Mouse (Mus musculus) stomach, postnatal 0 days (tissue): ENCODE results near the gene Atoh8. TPM values are rescaled to one million over a fixed set of nuclear protein-coding genes. Genes with fewer than 3 reads are reported as not detected.
A peak's percentile ranks its signal among the peaks of the same experiment; 100 is the strongest.

Experiments used
- ATAC-seq: fragments of 200-750 bp; cut with Nextera tagmentation; 2 replicates; pipeline ENCODE4 v1.8.0; 2017; ENCODE audit not compliant: low FRiP score, low TSS enrichment
- DNase-seq: peaks from one replicate; pipeline ENCODE4 v3.0.0-alpha.2; 2016; ENCODE audit warnings: low spot score
- H3K27ac ChIP-seq: fragments of 300-500 bp; sonication (generic); replicated peaks from 2 replicates; pipeline ENCODE4 v1.5.1; 2014; ENCODE audit warnings: mild to moderate bottlenecking, control low read depth
- H3K27me3 ChIP-seq: fragments of 300-500 bp; sonication (generic); 2 replicates; pipeline ENCODE4 v1.6.1; 2014; ENCODE audit warnings: low read length; ENCODE audit not compliant: control insufficient read depth, insufficient read depth
- H3K36me3 ChIP-seq: fragments of 300-500 bp; sonication (generic); 2 replicates; pipeline ENCODE4 v1.6.1; 2014; ENCODE audit warnings: low read length, mixed read lengths; ENCODE audit not compliant: control insufficient read depth, insufficient read depth
- H3K4me1 ChIP-seq: fragments of 300-500 bp; sonication (generic); replicated peaks from 2 replicates; pipeline ENCODE4 v1.6.1; 2014; ENCODE audit warnings: antibody characterized with exemption; ENCODE audit not compliant: control insufficient read depth, insufficient read depth
- H3K4me2 ChIP-seq: fragments of 300-500 bp; sonication (generic); replicated peaks from 2 replicates; pipeline ENCODE4 v1.6.1; 2014; ENCODE audit warnings: low read depth, mild to moderate bottlenecking, control low read depth, moderate library complexity
- H3K4me3 ChIP-seq: fragments of 300-500 bp; sonication (generic); 2 replicates; pipeline ENCODE4 v1.5.1; 2014; ENCODE audit warnings: low read depth, low read length, control low read depth
- H3K9ac ChIP-seq: fragments of 300-500 bp; sonication (generic); 2 replicates; pipeline ENCODE4 v1.6.1; 2014; ENCODE audit warnings: mild to moderate bottlenecking, low read length, control low read depth, mixed read lengths
- H3K9me3 ChIP-seq: fragments of 300-500 bp; sonication (generic); 2 replicates; pipeline ENCODE4 v1.6.1; 2016; ENCODE audit warnings: low read length; ENCODE audit not compliant: control insufficient read depth
- CTCF ChIP-seq: IDR thresholded peaks from 2 replicates; pipeline ENCODE4 v1.5.1; 2016; ENCODE audit warnings: antibody characterized with exemption, low read depth, mild to moderate bottlenecking, moderate library complexity
- EP300 ChIP-seq: optimal IDR thresholded peaks from 2 replicates; pipeline ENCODE3; 2016; ENCODE audit warnings: antibody characterized with exemption
- WGBS: fragments of 180-500 bp; shearing (Covaris S2); extraction: QIAGEN DNeasy Blood & Tissue Kit; methylation state at CpG from one replicate; pipeline ENCODE4 v1.1.7; 2014; 5-methylcytosine and 5-hydroxymethylcytosine counted together
- polyA plus RNA-seq: library from polyadenylated mRNA; unstranded; fragments of >200 nt; fragmentation: Nextera tagmentation; extraction: Ambion mirVana; gene quantifications from 2 replicates; pipeline ENCODE4 v1.2.1, GENCODE M21; 2015

Atoh8 gene
- 5.5 and 6.0 TPM in 2 replicates for polyA plus RNA-seq

- peak within 1 kb of the TSS; percentile 96 for H3K4me2 ChIP-seq
- no peaks in the 10 kb centered on the region for H3K36me3 ChIP-seq
- peak within 1 kb of the TSS; percentile 59 for H3K4me3 ChIP-seq
- H3K9me3 ChIP-seq: no peaks in the 10 kb centered on the region
- peaks cover 5% of the 10 kb centered on the region; the same call in 1 of the 2 replicates for H3K27me3 ChIP-seq
- H3K9ac ChIP-seq: peak within 1 kb of the TSS; percentile 62
- H3K27ac ChIP-seq: peak within 1 kb of the TSS; percentile 40; the same call in 1 of the 2 replicates
- H3K4me1 ChIP-seq: peaks cover 5% of the 10 kb centered on the region
- WGBS: 2% methylated on average over 66 of the region's 68 CpGs
- TF ChIP-seq EP300 (no peak), CTCF (no peak)
- DNase-seq (peak; percentile 75), ATAC-seq (peak; percentile 41; the same call in 1 of the 2 replicates)
Measured at GRCm38 (mm10) chr6:72235098-72235806, at the start of gene Atoh8. Gene Atoh8 (minus strand): TSS chr6:72235577.

GRCm38 (mm10) chr6:72283914-72284313 is 48.5 kb upstream of the Atoh8 start:
- peak; percentile 80 for TF ChIP-seq CTCF
- no peak for TF ChIP-seq EP300
- WGBS: 20% methylated on average over 4 of the region's 4 CpGs

GRCm38 (mm10) chr6:72280410-72280998 is 45.1 kb upstream of the Atoh8 start:
- H3K9me3 ChIP-seq: no peaks in the 10 kb centered on the region
- TF ChIP-seq EP300 (no peak), CTCF (no peak)
- H3K4me3 ChIP-seq: no peak overlapping the region
- no peaks in the 10 kb centered on the region for H3K36me3 ChIP-seq
- ATAC-seq: no peak
- H3K27me3 ChIP-seq: no peaks in the 10 kb centered on the region
- no peaks in the 10 kb centered on the region for H3K4me1 ChIP-seq
- H3K9ac ChIP-seq: no peak overlapping the region
- DNase-seq: no peak
- H3K4me2 ChIP-seq: no peak overlapping the region
- no peak overlapping the region for H3K27ac ChIP-seq
- WGBS: 55% methylated on average over 7 of the region's 7 CpGs

More at GRCm38 (mm10) chr6:72283914-72284313, 48.5 kb upstream of the Atoh8 start:
- Histone ChIP-seq H3K36me3 (no peaks in the 10 kb centered on the region), H3K4me2 (no peak overlapping the region), H3K9ac (no peak overlapping the region), H3K27ac (no peak overlapping the region), H3K4me1 (no peaks in the 10 kb centered on the region), H3K27me3 (no peaks in the 10 kb centered on the region), H3K4me3 (no peak overlapping the region), H3K9me3 (no peaks in the 10 kb centered on the region)
- ATAC-seq (no peak), DNase-seq (peak; percentile 55)

GRCm38 (mm10) chr6:72279505-72279904 is 44.1 kb upstream of the Atoh8 start:
- H3K4me3 ChIP-seq: no peak overlapping the region
- H3K9me3 ChIP-seq: no peaks in the 10 kb centered on the region
- no peaks in the 10 kb centered on the region for H3K4me1 ChIP-seq
- 54% methylated on average over 7 of the region's 7 CpGs for WGBS
- DNase-seq: peak; percentile 56
- no peak overlapping the region for H3K9ac ChIP-seq
- no peak overlapping the region for H3K4me2 ChIP-seq
- no peaks in the 10 kb centered on the region for H3K27me3 ChIP-seq
- no peak for TF ChIP-seq EP300
- no peak overlapping the region for H3K27ac ChIP-seq
- no peak for ATAC-seq
- no peaks in the 10 kb centered on the region for H3K36me3 ChIP-seq

GRCm38 (mm10) chr6:72278835-72279234 is 43.5 kb upstream of the Atoh8 start:
- 59% methylated on average over 4 of the region's 4 CpGs for whole genome bisulfite sequencing

More at GRCm38 (mm10) chr6:72278835-72279234, 43.5 kb upstream of the Atoh8 start:
- ATAC-seq (no peak), DNase-seq (no peak)
- H3K36me3 ChIP-seq: no peaks in the 10 kb centered on the region
- TF ChIP-seq CTCF (no peak), EP300 (no peak)
- H3K9ac ChIP-seq: no peak overlapping the region
- no peaks in the 10 kb centered on the region for H3K27me3 ChIP-seq
- no peak overlapping the region for H3K27ac ChIP-seq
- no peaks in the 10 kb centered on the region for H3K9me3 ChIP-seq
- no peaks in the 10 kb centered on the region for H3K4me1 ChIP-seq
- H3K4me3 ChIP-seq: no peak overlapping the region
- H3K4me2 ChIP-seq: no peak overlapping the region
